10 mouse cellular contexts compared by ENCODE assay signal in the genomic region with DNA sequence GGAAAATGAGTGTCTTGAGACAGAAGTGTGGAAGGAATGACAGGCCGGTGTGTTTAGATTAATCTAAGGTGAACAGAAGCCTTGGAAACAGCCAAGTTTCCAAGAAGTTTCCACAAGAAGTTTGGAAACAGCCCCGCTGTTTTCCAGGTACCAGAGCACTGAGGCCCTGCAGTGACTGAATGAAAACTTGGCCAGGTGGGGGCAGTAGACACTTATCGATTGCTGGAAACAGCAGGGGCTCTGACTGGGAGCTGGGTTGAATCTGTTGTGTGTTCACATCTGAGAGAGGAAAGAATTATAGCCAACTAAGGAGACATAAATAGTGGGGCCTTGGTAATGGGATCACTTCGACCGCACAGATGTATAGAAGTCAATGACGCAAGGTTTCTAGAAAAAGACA. TPM values are rescaled to one million over a fixed set of nuclear protein-coding genes. Genes with fewer than 3 reads are reported as not detected.
A peak's percentile ranks its signal among the peaks of the same experiment; 100 is the strongest.
DNase-seq lines count a peak whose midpoint lies in the region; ATAC-seq lines count a peak whose summit lies in the region.
"Had no signal": no experiment of that assay in that cellular context is flagged by ENCODE, and none has a peak within 500 bp of the region (broad histone marks: within the 10 kb centered on the region; RNA-seq: fewer than 3 reads in every experiment).

No protein-coding gene starts in this region.

- H3K9me3 ChIP-seq in hindbrain, embryonic 10.5 days, result 0 out of 2 replicates have a peak, but pooled peaks cover 4% of the 10 kb centered on the region
- no peaks in the 10 kb centered on the region for H3K9me3 ChIP-seq in hindbrain, embryonic 14.5 days (ENCODE audit: control insufficient read depth, low read length)
- H3K9me3 ChIP-seq: hindbrain, embryonic 15.5 days had no signal

- H3K4me2 ChIP-seq in hindbrain, embryonic 14.5 days (replicated peaks), result no peak overlapping the region
- H3K4me2 ChIP-seq: hindbrain, embryonic 15.5 days had no signal

- 56% methylated on average over 6 of the region's 6 CpGs for WGBS in hindbrain, embryonic 10.5 days
- WGBS in hindbrain, embryonic 14.5 days, result 55% methylated on average over 6 of the region's 6 CpGs

- no peaks in the 10 kb centered on the region for H3K27me3 ChIP-seq in hindbrain, embryonic 10.5 days (ENCODE audit: insufficient read depth, poor library complexity, severe bottlenecking)
- H3K27me3 ChIP-seq in hindbrain, embryonic 14.5 days (ENCODE audit: control insufficient read depth, insufficient read depth, low read length), result no peaks in the 10 kb centered on the region
- H3K27me3 ChIP-seq: hindbrain, embryonic 15.5 days had no signal

- peak; percentile 20 for DNase-seq in hindbrain, embryonic 10.5 days (ENCODE audit: low spot score)
- DNase-seq in hindbrain, embryonic 14.5 days (ENCODE audit: low spot score), result no peak
- DNase-seq in urinary bladder, postnatal 14 days (ENCODE audit: low spot score), result peak; percentile 23
- no peak for DNase-seq in urinary bladder, postnatal 4 days (ENCODE audit: low spot score in 2 of 2)
- DNase-seq in embryo, embryonic 11.5 days (ENCODE audit: low read depth, low spot score), result peak; percentile 19
- DNase-seq in lung, postnatal 14 days, result peak; percentile 42
- no peak for DNase-seq in frontal cortex, postnatal 10 days (ENCODE audit: low spot score in 2 of 2)

- H3K4me1 ChIP-seq in hindbrain, embryonic 10.5 days (replicated peaks), result no peaks in the 10 kb centered on the region
- no peaks in the 10 kb centered on the region for H3K4me1 ChIP-seq in hindbrain, embryonic 14.5 days (replicated peaks; ENCODE audit: control insufficient read depth, insufficient read depth, low read length)
- H3K4me1 ChIP-seq: hindbrain, embryonic 15.5 days had no signal

- H3K4me3 ChIP-seq in hindbrain, embryonic 10.5 days, result no peak overlapping the region
- no peak overlapping the region for H3K4me3 ChIP-seq in hindbrain, embryonic 14.5 days (replicated peaks; ENCODE audit: low read length)
- H3K4me3 ChIP-seq: hindbrain, embryonic 15.5 days had no signal

- no peak overlapping the region for H3K27ac ChIP-seq in hindbrain, embryonic 10.5 days
- no peak overlapping the region for H3K27ac ChIP-seq in hindbrain, embryonic 14.5 days
- H3K27ac ChIP-seq: hindbrain, embryonic 15.5 days; macrophage had no signal

- no peaks in the 10 kb centered on the region for H3K36me3 ChIP-seq in hindbrain, embryonic 10.5 days
- H3K36me3 ChIP-seq in hindbrain, embryonic 14.5 days (replicated peaks; ENCODE audit: control insufficient read depth, insufficient read depth), result no peaks in the 10 kb centered on the region
- H3K36me3 ChIP-seq: hindbrain, embryonic 15.5 days had no signal

- H3K9ac ChIP-seq in hindbrain, embryonic 14.5 days, result no peak overlapping the region
- H3K9ac ChIP-seq: hindbrain, embryonic 15.5 days had no signal

- ATAC-seq in hindbrain, embryonic 14.5 days (ENCODE audit: low FRiP score), result no peak
- no peak for ATAC-seq in activated CD4-positive, CD25-positive, alpha-beta regulatory T cell, adult 4 months

RNA-seq across cellular contexts. Expression of a gene that starts 13.0 kb away (rescaled TPM):
- 6.4 and 6.6 TPM in 2 replicates for polyA plus RNA-seq in hindbrain, embryonic 10.5 days (2016; fragmentation: Nextera tagmentation; extraction: Ambion mirVana)
- 8.2 and 8.3 TPM in 2 replicates for polyA plus RNA-seq in hindbrain, embryonic 14.5 days (2014; fragmentation: Nextera tagmentation; extraction: Ambion mirVana)
- 1 to 10 TPM; 3.0 to 3.4 TPM for polyA plus RNA-seq in activated CD4-positive, CD25-positive, alpha-beta regulatory T cell, adult 4 months (2017; shearing (Covaris generic))

Comparison
In these comparisons a context has a peak if more than half of its experiments do, and no peak if none do; other contexts are left out.
1. DNase-seq: peak in hindbrain, embryonic 10.5 days (single experiment), urinary bladder, postnatal 14 days (single experiment), embryo, embryonic 11.5 days (single experiment) and lung, postnatal 14 days (single experiment); none in hindbrain, embryonic 14.5 days (single experiment), urinary bladder, postnatal 4 days (0 of 2) and frontal cortex, postnatal 10 days (0 of 2).